Mouse (Mus musculus) inflammation-experienced regulatory T-cells, adult 6 months (primary cell): ENCODE measurements around the gene Ppp1cc. TPM values are rescaled to one million over a fixed set of nuclear protein-coding genes. Genes with fewer than 3 reads are reported as not detected.
"Not testable (repeated sequence)": the region's sequence is repeated elsewhere in the genome, so short reads cannot be mapped to it uniquely, and the experiment has no call there.

Experiments
- ATAC-seq: one replicate; pipeline ENCODE4 v1.8.0; 2017
- polyA plus RNA-seq, 3 experiments: library from polyadenylated mRNA; unstranded; fragments of 100-300 nt; shearing (Covaris generic); gene quantifications; one replicate each; pipeline ENCODE4 v1.2.1; 2017

The Ppp1cc gene
- polyA plus RNA-seq, 3 experiments from 2014 or later, result 57.8 to 90.1 (median 81.4) TPM

- no peak for ATAC-seq
These were observed 21.3 kb upstream of the Ppp1cc start for GRCm38 (mm10) chr5:122136508-122137408.

DNA sequence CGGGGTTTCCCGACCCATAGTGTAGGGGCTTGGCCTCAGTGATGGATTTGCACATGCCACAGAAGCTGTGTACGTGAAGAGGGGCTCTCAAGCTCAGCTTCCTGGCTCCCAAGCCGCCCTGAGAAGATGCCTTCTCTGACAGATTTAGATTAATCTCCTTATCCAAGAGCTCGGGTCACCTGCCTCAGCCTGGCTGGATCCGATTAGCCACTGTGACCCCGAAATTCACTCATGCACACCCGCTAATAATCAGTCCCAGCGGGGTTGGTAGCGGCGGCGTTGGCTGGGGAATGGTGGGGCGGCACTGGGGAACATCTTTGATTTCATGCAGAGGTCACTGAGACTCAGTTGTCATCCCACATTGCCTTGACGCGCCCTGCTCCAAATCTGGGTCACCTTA lies 19.2 kb upstream of the Ppp1cc start:
- no peak for ATAC-seq

- peak; percentile 55 for ATAC-seq
These were observed 18.3 kb upstream of the Ppp1cc start for GRCm38 (mm10) chr5:122139771-122140170.

- ATAC-seq, result no peak
These were observed 17.4 kb upstream of the Ppp1cc start, which contains the start of gene Ccdc63 for GRCm38 (mm10) chr5:122140723-122141122. TSS of gene Ccdc63 (minus strand) at chr5:122140823.

DNA sequence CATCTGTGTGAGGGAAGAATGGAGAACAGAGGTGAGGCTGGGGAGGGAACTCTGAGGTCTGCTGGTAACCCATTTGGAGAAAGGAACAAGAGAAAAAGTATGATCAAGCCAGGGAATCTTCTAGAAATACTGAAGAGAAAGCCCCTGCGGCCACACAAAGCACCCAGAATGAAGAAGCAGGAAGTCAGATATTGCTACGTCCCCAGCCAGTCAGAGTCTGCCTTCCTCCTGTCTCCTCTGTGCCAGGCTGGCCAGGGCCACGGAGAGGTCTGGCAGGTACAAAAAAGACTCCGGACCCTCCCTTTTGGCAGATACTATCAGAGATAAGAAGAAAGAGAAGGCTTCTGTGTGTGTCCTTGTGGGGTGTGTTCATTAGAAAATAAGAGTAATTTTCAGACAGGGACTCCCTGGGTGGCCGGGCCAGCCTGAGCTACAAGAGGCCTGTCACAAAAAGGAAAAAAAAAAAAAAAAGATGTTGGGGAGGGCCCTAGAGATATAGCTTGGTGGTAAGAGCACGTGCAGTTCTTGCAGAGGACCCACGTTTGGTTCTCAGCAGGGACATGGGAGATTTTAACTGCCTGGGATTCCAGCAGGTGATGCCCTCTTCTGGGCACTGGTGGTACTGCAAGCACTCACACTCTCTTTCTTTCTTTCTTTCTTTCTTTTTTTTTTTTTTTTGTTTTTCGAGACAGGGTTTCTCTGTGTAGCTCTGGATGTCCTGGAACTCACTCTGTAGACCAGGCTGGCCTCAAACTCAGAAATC lies 15.7 kb upstream of the Ppp1cc start:
- no peak for ATAC-seq

- peak; percentile 52 for ATAC-seq
These were observed 14.5 kb upstream of the Ppp1cc start for GRCm38 (mm10) chr5:122143543-122143942.

GRCm38 (mm10) chr5:122144825-122145224 lies 13.3 kb upstream of the Ppp1cc start:
- no peak for ATAC-seq

DNA sequence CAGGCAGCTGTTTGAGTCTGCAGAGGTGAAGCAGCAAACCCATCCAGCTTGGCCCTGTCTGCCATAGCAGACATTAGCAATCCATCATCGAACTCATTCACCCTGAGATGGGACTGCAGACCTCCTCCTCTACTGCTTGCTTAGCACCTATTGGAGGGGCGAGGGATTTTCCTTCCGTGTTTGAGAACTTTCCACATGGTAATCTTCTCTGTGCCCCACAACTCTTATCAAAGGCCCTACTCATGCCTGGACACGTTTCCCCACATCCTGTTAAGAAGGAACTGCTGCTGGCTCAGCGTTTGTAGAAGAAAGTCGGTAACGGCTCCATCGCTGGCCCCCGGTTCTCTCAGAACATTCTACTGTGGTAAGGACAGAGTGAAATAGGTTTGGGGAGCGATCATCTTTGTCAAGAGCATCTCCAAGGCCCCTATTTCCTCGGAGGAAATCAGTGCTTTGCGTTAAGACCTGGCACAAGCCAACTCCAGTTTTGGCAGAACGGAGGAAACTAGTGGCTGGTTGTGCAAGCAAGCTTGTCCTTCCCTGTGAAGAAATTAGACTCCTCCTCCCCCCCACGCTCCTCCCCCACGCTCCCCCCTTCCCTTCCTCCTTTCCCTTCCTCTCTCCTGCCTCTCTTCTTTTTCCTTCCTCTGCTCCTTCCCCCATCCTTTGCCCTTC lies 12.6 kb upstream of the Ppp1cc start:
- ATAC-seq, result peak; percentile 81

DNA sequence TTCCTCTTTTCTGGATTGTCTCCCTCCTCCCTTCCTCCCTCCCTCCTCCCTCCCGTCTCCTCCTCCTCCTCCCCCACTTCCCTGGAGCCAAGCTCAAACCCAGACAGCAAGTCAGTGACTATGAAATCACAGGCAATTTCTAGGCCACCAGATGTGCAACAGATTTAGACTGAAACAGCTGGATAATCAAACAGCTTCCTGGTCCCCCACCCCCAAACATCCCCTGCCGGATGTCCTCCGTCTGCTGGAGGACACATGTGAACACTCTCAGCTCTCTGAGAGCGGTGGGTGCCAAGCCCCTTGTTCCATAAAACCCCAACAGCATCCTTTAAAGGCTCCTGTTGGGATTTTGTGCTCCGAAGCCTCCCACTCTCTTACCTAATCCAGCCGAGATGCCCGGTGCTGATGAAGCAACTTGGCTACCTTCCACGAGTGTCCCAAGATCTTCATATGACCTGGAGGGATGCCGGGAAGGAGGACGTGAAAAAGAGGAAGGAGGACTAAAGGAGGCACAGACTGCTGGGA lies 12.0 kb upstream of the Ppp1cc start:
- no peak for ATAC-seq

DNA sequence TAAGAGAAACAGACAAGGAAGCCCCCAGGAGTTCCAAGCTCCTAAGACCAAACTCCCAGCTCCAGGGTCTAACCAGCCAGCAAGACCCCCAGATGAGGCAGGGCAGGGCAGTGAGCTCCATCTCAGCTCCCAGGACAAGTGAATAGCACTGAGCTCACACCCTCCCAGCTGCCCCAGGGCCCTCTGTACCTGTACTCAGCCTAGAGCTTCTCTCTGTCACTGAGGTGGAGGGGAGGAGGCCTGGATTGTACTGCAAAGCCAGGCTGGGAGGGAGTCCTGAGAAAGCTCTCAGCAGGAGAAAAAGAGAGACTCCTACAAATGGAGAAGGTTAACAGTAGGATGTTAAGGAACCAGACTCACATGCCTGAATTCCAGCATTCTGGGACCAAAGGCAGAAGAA lies 11.5 kb upstream of the Ppp1cc start:
- ATAC-seq, result no peak

- no peak for ATAC-seq
These were observed 10.0 kb upstream of the Ppp1cc start for GRCm38 (mm10) chr5:122148107-122148506.

- no peak for ATAC-seq
These were observed 8.8 kb upstream of the Ppp1cc start for GRCm38 (mm10) chr5:122149259-122149658.

DNA sequence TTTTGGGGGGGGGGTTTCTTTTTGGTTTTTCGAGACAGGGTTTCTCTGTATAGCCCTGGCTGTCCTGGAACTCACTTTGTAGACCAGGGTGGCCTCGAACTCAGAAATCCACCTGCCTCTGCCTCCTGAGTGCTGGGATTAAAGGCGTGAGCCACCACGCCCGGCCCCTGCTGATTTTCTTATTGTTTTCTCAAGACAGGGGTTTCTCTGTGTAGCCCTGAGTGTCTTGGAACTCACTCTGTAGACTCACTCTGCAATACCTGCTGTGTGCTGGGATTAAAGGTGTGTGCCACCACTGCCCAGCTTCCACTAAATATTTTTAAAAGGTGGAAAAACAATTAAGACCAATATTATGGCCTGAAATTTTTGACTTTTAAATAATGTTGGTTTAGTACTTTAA lies 5.6 kb upstream of the Ppp1cc start:
- ATAC-seq, result not testable (repeated sequence)

DNA sequence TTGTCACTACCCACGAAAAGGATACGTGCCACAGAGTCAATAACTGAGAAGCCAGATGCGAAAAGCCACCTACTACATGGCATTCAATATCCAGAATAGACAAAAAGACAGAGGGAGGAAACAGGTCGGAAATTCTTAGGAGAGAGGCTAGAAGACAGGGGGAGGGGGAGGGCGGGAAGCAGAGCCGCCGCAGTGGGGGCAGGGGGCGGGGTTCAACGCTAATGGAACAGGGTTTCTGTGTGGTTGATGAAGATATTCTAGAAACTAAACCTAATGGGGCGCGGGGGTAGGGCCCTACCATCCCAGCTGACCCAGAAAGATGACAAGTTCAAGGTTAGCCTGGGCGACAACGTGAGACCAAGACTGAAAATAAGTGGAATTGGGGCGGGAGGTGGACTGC lies 4.1 kb upstream of the Ppp1cc start:
- ATAC-seq, result no peak

- no peak for ATAC-seq
These were observed 3.3 kb upstream of the Ppp1cc start for GRCm38 (mm10) chr5:122154782-122155181.

GRCm38 (mm10) chr5:122155613-122156012 lies 2.5 kb upstream of the Ppp1cc start:
- no peak for ATAC-seq

DNA sequence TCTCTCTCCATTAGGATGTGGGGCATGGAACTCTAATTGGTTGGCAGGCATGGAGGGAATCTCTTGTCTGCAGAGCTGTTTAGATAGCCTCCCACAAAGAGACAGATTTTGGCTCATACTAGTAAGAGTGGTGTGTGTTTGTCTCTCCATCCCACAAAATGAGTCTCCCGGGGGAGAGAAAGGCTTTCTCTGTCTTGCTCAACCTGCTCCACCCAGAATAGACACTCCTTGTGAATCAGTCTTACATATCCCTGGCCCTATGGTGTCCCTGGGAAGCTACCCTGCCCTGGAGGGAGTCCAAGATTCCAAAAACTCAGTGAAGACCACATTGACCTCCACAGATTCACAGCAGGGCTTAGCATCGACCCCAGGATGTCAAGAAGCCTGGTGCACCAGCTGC lies 1.6 kb upstream of the Ppp1cc start:
- ATAC-seq, result no peak

DNA sequence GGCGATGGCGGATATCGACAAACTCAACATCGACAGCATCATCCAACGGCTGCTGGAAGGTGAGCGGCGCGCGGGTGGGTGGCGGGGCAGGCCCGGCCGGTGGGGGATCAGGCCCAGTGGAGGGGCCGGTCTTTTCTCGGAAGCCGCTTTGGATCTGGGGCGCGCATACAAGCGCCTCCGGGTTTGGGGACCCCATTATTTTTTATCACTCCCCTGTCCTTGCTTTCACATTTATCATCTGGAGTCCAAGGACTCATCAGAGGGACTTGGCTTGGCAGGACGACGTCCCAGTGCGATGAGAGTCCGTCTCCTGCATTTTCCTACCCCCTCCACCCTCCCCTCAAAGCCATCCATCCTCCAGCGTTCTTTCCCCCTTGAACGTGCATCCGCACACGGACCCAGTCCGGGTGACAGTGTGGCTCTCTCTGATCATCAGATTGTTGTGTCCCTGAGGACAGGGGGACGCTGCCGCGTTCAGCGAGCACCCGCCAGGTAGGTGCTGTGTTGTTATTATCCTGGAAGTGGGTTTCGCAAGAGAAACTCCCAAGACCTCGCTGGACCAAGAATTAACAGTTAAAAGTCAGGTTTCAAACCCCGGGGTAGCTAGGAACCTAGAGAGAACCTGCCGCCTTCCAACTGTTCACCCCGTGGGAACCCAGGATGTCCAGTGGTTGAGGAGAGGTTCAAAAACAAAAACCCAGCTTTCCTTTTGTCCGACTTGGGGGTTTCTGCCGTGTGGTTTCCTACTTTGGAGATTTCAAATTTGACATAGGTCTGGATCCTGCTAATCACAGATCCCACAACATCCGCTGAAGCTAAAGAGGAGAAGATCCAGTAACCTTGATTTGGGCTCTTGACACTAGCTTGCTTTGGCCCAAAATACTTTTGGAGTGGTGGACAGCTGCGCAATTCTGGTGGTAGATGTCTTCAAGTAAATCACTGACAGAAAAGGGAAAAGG lies 758 bp downstream of the Ppp1cc start:
- no peak for ATAC-seq

DNA sequence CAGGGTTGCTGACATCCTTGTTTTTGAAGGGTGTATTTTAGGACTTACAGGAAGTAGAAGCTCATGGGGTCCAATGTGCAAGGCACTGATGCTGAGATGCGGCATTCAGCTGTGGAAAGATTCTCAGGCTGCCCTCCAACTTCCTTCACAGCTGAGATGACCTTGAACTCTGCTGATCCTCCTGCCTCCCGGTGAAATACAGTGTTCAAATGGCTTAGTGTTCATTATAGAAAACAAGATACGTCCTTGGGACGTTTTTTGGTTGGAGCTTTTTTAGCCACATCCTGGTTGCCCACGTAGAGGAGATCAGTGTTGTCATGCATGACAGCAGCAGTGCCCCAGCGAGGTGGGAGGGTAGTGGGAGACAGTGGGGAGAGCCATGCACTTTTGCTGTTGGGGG lies 5.1 kb downstream of the Ppp1cc start:
- ATAC-seq, result peak; percentile 71

GRCm38 (mm10) chr5:122164011-122164410 lies 5.9 kb downstream of the Ppp1cc start:
- ATAC-seq, result no peak

DNA sequence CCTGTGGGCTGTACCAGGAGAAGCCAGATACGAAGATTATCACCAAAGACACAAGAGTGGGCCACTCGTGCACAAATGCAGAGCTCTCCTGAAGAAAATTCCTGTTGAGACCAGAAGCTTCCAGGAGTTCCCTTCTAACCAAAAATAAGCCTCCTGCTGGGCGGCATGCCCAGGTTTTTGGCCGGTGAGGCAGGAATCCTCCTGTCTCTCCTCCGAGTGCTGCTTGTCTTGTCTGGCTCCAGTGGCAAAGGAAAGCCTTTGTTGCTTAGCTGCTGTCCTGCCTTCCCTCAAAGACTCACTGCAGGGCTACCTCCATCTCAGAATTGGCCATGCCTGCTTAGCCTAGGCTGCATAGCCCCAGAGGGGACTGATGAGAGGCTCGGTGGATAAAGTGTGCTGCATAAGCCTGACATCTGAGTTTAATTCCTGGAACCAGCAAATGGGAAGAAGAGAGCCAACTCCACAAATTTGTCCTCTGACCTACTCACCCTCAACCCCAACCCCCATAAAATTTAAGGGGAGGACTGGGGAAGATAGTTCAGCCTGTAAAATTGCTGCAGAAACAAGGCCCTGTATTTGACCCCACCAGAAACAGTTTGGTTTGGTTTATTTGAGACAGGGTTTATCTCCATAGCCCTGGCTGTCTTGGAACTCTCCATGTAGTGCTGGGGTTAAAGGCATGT lies 7.3 kb downstream of the Ppp1cc start:
- no peak for ATAC-seq
